Mouse (Mus musculus): Measurements from ENCODE around the gene Zfp119b. TPM values are rescaled to one million over a fixed set of nuclear protein-coding genes. Genes with fewer than 3 reads are reported as not detected.
A peak's percentile ranks its signal among the peaks of the same experiment; 100 is the strongest.

The Zfp119b gene
- polyA plus RNA-seq, 1 experiment from 2014 or later = 10.3 TPM

DNA sequence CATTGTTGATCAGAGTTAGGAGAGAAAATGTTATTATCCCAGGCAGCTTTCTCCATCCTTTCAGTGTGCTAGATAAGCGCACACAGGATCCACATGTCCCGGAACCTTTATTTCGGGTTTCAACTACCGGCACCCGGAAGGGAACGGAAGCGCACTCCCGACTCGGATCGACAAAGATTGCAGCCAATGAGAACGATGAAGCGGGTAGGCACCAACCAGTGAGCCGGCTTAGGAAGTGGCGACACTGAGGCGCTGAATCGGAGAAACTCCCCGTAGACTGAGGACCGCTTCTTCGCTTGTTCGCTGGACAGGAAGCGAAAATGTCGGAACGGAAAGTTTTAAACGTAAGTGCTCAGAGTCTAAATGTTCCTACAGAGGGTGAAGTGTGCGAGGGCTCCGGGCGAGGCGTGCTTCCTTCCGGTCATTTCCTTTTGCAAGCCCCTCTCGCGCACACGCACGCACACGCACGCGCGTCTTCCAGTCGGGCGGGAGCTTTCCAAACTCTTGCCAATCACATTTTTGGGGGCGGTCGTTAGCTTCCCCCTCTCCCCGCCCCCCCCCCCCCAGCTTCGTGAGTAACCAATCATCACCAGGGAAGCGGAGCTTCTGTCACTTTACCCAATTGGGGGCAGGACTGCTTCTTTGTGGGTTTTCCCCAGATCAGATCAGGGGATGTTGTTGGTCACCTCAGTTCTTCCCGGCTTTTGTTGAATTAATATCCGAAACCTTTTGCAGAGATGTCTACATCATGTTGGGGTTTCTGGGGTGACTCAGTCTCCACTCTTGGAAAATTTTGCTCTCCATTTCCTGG lies 9.8 kb upstream of the Zfp119b start, which contains the start of gene Yju2:
Gene Yju2 (plus strand): TSS at position 182 of the 811 bp plus-strand sequence.
- Histone ChIP-seq H3K27me3 (replicated peaks; ENCODE audit: control insufficient read depth, insufficient read depth, low read length) (no peaks in the 10 kb centered on the region), H3K4me1 (ENCODE audit: control insufficient read depth, insufficient read depth, low read length) (peaks cover 17% of the 10 kb centered on the region), H3K4me2 (ENCODE audit: low read length) (peak within 1 kb of the TSS; percentile 64), H3K9me3 (replicated peaks; ENCODE audit: control insufficient read depth, low read length) (no peaks in the 10 kb centered on the region), H3K27ac (ENCODE audit: low read depth, low read length) (peak within 1 kb of the TSS; percentile 93), H3K9ac (ENCODE audit: low read length) (peak within 1 kb of the TSS; percentile 62), H3K4me3 (ENCODE audit: low read depth, low read length) (peak within 1 kb of the TSS; percentile 51), H3K36me3 (ENCODE audit: control insufficient read depth, insufficient read depth, low read length) (peaks cover 21% of the 10 kb centered on the region)
- DNase-seq (ENCODE audit: low spot score) (peak; percentile 98), ATAC-seq (peak; percentile 92)
- WGBS = under 1% methylated on average over 45 of the region's 46 CpGs

- Histone ChIP-seq H3K9ac (ENCODE audit: low read length) (peak overlapping the region; percentile 62), H3K4me2 (ENCODE audit: low read length) (peak overlapping the region; percentile 64), H3K27me3 (replicated peaks; ENCODE audit: control insufficient read depth, insufficient read depth, low read length) (no peaks in the 10 kb centered on the region), H3K4me3 (ENCODE audit: low read depth, low read length) (peak overlapping the region; percentile 51), H3K27ac (ENCODE audit: low read depth, low read length) (peak overlapping the region; percentile 93), H3K9me3 (replicated peaks; ENCODE audit: control insufficient read depth, low read length) (no peaks in the 10 kb centered on the region), H3K4me1 (ENCODE audit: control insufficient read depth, insufficient read depth, low read length) (peaks cover 17% of the 10 kb centered on the region), H3K36me3 (ENCODE audit: control insufficient read depth, insufficient read depth, low read length) (peaks cover 16% of the 10 kb centered on the region)
- ATAC-seq (no peak), DNase-seq (ENCODE audit: low spot score) (no peak)
- 26% methylated on average over 2 of the region's 2 CpGs for WGBS
These were observed 9.2 kb upstream of the Zfp119b start for GRCm38 (mm10) chr17:55958584-55958886.

- peak overlapping the region; percentile 93; the same call in 1 of the 2 replicates for H3K27ac ChIP-seq (ENCODE audit: low read depth, low read length)
These were observed 8.7 kb upstream of the Zfp119b start for GRCm38 (mm10) chr17:55957726-55958583.

DNA sequence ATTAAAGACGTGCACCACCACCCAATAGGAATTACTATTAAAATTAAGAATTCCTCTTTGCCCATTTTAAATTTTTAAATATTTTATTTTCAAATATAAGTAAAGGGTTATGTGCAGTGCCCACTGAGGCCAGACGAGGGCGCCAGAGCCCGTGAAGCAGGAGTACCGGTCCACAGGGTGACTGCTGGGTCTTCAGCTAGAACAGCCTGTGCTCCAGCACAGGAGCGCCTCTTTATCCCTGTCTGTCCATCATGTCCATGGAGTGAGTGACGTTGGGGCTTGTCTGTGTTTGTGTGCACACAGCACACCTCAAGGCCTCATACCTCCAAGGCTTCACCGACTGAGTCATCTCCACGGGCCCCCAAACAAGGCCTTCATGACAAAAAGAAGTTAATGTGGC lies 7.9 kb upstream of the Zfp119b start:
- ATAC-seq (peak; percentile 18; the same call in 1 of the 2 replicates), DNase-seq (ENCODE audit: low spot score) (peak; percentile 82)
- 13% methylated on average over 9 of the region's 9 CpGs for WGBS
- peak overlapping the region; percentile 72; the same call in 1 of the 2 replicates for H3K4me2 ChIP-seq (ENCODE audit: low read length)
- H3K27me3 ChIP-seq (replicated peaks; ENCODE audit: control insufficient read depth, insufficient read depth, low read length) = no peaks in the 10 kb centered on the region
- H3K27ac ChIP-seq (ENCODE audit: low read depth, low read length) = no peak overlapping the region
- no peaks in the 10 kb centered on the region for H3K9me3 ChIP-seq (replicated peaks; ENCODE audit: control insufficient read depth, low read length)
- no peak overlapping the region for H3K4me3 ChIP-seq (ENCODE audit: low read depth, low read length)
- H3K4me1 ChIP-seq (ENCODE audit: control insufficient read depth, insufficient read depth, low read length) = peaks cover 17% of the 10 kb centered on the region
- H3K9ac ChIP-seq (ENCODE audit: low read length) = no peak overlapping the region
- peaks cover 13% of the 10 kb centered on the region for H3K36me3 ChIP-seq (ENCODE audit: control insufficient read depth, insufficient read depth, low read length)

More at GRCm38 (mm10) chr17:55957726-55958583, 8.7 kb upstream of the Zfp119b start:
- Histone ChIP-seq H3K36me3 (ENCODE audit: control insufficient read depth, insufficient read depth, low read length) (peaks cover 16% of the 10 kb centered on the region), H3K9me3 (replicated peaks; ENCODE audit: control insufficient read depth, low read length) (no peaks in the 10 kb centered on the region), H3K4me3 (ENCODE audit: low read depth, low read length) (peak overlapping the region; percentile 51), H3K27me3 (replicated peaks; ENCODE audit: control insufficient read depth, insufficient read depth, low read length) (no peaks in the 10 kb centered on the region), H3K4me2 (ENCODE audit: low read length) (peak overlapping the region; percentile 64), H3K4me1 (ENCODE audit: control insufficient read depth, insufficient read depth, low read length) (peaks cover 17% of the 10 kb centered on the region), H3K9ac (ENCODE audit: low read length) (peak overlapping the region; percentile 62)
- DNase-seq (ENCODE audit: low spot score) = no peak
- no peak for ATAC-seq
- WGBS = 83% methylated on average over 13 of the region's 13 CpGs

DNA sequence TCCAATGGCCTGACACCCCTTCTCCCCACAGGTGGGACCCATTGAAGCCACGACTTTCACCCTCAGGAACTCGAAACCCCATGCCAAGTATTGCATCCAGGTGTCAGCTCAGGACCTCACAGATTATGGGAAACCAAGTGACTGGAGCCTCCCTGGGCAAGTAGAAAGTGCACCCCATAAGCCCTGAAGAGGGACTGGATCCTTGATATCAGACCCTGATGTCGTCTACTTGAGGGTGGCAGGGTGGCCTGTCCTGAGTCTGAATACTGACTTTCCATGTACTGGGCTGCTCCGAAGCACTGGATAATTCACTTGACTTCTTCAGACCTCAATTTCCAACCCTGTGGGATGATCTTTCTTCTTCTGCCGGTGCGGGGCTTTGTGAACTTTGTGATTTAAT lies 7.3 kb upstream of the Zfp119b start:
- Histone ChIP-seq H3K9ac (ENCODE audit: low read length) (peak overlapping the region; percentile 65), H3K4me2 (ENCODE audit: low read length) (peak overlapping the region; percentile 72), H3K4me1 (ENCODE audit: control insufficient read depth, insufficient read depth, low read length) (peaks cover 17% of the 10 kb centered on the region), H3K36me3 (ENCODE audit: control insufficient read depth, insufficient read depth, low read length) (peaks cover 7% of the 10 kb centered on the region), H3K4me3 (ENCODE audit: low read depth, low read length) (peak overlapping the region; percentile 44), H3K27me3 (replicated peaks; ENCODE audit: control insufficient read depth, insufficient read depth, low read length) (no peaks in the 10 kb centered on the region), H3K9me3 (replicated peaks; ENCODE audit: control insufficient read depth, low read length) (no peaks in the 10 kb centered on the region), H3K27ac (ENCODE audit: low read depth, low read length) (no peak overlapping the region; the same call in 1 of the 2 replicates)
- ATAC-seq = no peak
- no peak for DNase-seq (ENCODE audit: low spot score)
- WGBS = 38% methylated on average over 6 of the region's 6 CpGs

DNA sequence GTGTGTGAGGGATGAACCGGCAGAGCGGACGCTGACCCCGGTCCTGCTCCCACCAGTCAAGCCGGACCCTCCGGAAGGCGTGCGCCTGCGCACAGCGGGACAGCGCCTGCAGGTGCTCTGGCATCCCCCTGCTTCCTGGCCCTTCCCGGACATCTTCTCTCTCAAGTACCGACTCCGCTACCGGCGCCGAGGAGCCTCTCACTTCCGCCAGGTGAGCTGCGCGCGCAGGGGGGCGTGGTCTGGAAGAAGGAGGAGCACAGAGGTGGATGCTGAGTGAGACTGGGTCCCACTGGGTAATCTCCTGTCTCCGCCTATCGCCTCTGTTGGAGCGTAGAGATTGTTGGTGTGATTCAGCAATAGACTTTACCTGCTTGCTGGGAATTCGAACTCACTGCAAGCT lies 6.8 kb upstream of the Zfp119b start:
- peak overlapping the region; percentile 65 for H3K9ac ChIP-seq (ENCODE audit: low read length)
- H3K4me3 ChIP-seq (ENCODE audit: low read depth, low read length) = peak overlapping the region; percentile 44
- no peak overlapping the region; the same call in 1 of the 2 replicates for H3K27ac ChIP-seq (ENCODE audit: low read depth, low read length)

GRCm38 (mm10) chr17:55954229-55954628 lies 4.9 kb upstream of the Zfp119b start:
- no peak for ATAC-seq
- no peak overlapping the region for H3K4me3 ChIP-seq (ENCODE audit: low read depth, low read length)
- H3K36me3 ChIP-seq (ENCODE audit: control insufficient read depth, insufficient read depth, low read length) = no peaks in the 10 kb centered on the region
- 40% methylated on average over 16 of the region's 16 CpGs for WGBS
- H3K4me2 ChIP-seq (ENCODE audit: low read length) = no peak overlapping the region
- H3K9me3 ChIP-seq (replicated peaks; ENCODE audit: control insufficient read depth, low read length) = no peaks in the 10 kb centered on the region
- DNase-seq (ENCODE audit: low spot score) = no peak
- H3K4me1 ChIP-seq (ENCODE audit: control insufficient read depth, insufficient read depth, low read length) = peaks cover 12% of the 10 kb centered on the region; the same call in 1 of the 2 replicates
- no peak overlapping the region for H3K27ac ChIP-seq (ENCODE audit: low read depth, low read length)
- no peaks in the 10 kb centered on the region for H3K27me3 ChIP-seq (replicated peaks; ENCODE audit: control insufficient read depth, insufficient read depth, low read length)
- no peak overlapping the region for H3K9ac ChIP-seq (ENCODE audit: low read length)

More for the DNA sequence above, 6.8 kb upstream of the Zfp119b start:
- ATAC-seq (peak; percentile 24; the same call in 1 of the 2 replicates), DNase-seq (ENCODE audit: low spot score) (peak; percentile 80)
- under 1% methylated on average over 26 of the region's 26 CpGs for WGBS
- Histone ChIP-seq H3K4me1 (ENCODE audit: control insufficient read depth, insufficient read depth, low read length) (peaks cover 17% of the 10 kb centered on the region), H3K4me2 (ENCODE audit: low read length) (peak overlapping the region; percentile 72), H3K27me3 (replicated peaks; ENCODE audit: control insufficient read depth, insufficient read depth, low read length) (no peaks in the 10 kb centered on the region), H3K36me3 (ENCODE audit: control insufficient read depth, insufficient read depth, low read length) (peaks cover 4% of the 10 kb centered on the region; the same call in 1 of the 2 replicates), H3K9me3 (replicated peaks; ENCODE audit: control insufficient read depth, low read length) (no peaks in the 10 kb centered on the region)

DNA sequence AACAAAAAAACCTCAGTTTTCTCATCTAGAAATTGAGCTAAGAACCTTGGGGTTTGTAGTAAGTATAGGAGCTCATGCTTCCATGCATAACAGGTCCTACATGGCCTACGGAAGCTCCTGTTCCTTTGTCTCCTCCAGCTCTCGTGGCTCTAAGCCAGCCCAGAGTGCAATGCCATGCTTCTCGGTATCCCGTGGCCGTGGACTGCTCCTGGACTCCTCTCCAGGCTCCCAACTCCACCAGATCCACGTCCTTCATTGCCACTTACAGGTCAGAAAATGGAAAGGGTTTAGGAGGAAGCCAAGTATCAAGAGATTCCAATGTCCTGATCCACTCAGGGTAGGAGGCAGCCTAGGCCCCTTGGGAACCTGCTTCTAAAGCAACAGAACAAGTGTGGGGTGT lies 4.5 kb upstream of the Zfp119b start:
- ATAC-seq = no peak
- 77% methylated on average over 6 of the region's 6 CpGs for WGBS
- Histone ChIP-seq H3K4me2 (ENCODE audit: low read length) (no peak overlapping the region), H3K4me3 (ENCODE audit: low read depth, low read length) (no peak overlapping the region), H3K9me3 (replicated peaks; ENCODE audit: control insufficient read depth, low read length) (no peaks in the 10 kb centered on the region), H3K36me3 (ENCODE audit: control insufficient read depth, insufficient read depth, low read length) (no peaks in the 10 kb centered on the region), H3K27ac (ENCODE audit: low read depth, low read length) (no peak overlapping the region), H3K27me3 (replicated peaks; ENCODE audit: control insufficient read depth, insufficient read depth, low read length) (no peaks in the 10 kb centered on the region), H3K9ac (ENCODE audit: low read length) (no peak overlapping the region), H3K4me1 (ENCODE audit: control insufficient read depth, insufficient read depth, low read length) (peaks cover 12% of the 10 kb centered on the region; the same call in 1 of the 2 replicates)
- no peak for DNase-seq (ENCODE audit: low spot score)
